Mouse (Mus musculus) heart, embryonic 14.5 days (tissue): ENCODE results near the gene Cars2. TPM values are rescaled to one million over a fixed set of nuclear protein-coding genes. Genes with fewer than 3 reads are reported as not detected.
"Not testable (repeated sequence)": the region's sequence is repeated elsewhere in the genome, so short reads cannot be mapped to it uniquely, and the experiment has no call there.

Experiments
- ATAC-seq: fragments of 200-750 bp; cut with Nextera tagmentation; 2 replicates; pipeline ENCODE4 v1.8.0; 2017; ENCODE audit warnings: low read depth, moderate TSS enrichment; ENCODE audit not compliant: insufficient number of reproducible peaks, insufficient read depth, low FRiP score
- H3K27ac ChIP-seq, 2 experiments: fragments of 200-500 bp in 1 of 2; fragments of 300-500 bp in 1 of 2; sonication (generic) in 1 of 2; replicated peaks in 1 of 2; 2 replicates each; pipeline ENCODE4 v1.5.1; 2012 to 2014; ENCODE audit warnings: low read depth in 2 of 2, low read length in 2 of 2, control low read depth in 1 of 2, mild to moderate bottlenecking in 1 of 2, mixed read lengths in 1 of 2; ENCODE audit not compliant: control insufficient read depth in 1 of 2, insufficient read depth in 1 of 2
- H3K27me3 ChIP-seq: fragments of 300-500 bp; sonication (generic); 2 replicates; pipeline ENCODE4 v1.6.1; 2014; ENCODE audit warnings: mild to moderate bottlenecking, low read length, control low read depth; ENCODE audit not compliant: control insufficient read depth, insufficient read depth
- H3K36me3 ChIP-seq: fragments of 300-500 bp; sonication (generic); 2 replicates; pipeline ENCODE4 v1.6.1; 2014; ENCODE audit warnings: mild to moderate bottlenecking, control low read depth, low read length, mixed read lengths; ENCODE audit not compliant: control insufficient read depth, insufficient read depth
- H3K4me1 ChIP-seq, 2 experiments: fragments of 200-500 bp in 1 of 2; fragments of 300-500 bp in 1 of 2; sonication (generic) in 1 of 2; 2 replicates each; pipeline ENCODE4 v1.6.1; 2012 to 2014; ENCODE audit warnings: low read length in 2 of 2, control low read depth in 1 of 2, mixed read lengths in 1 of 2; ENCODE audit not compliant: control insufficient read depth in 2 of 2, insufficient read depth in 2 of 2
- H3K4me2 ChIP-seq: fragments of 300-500 bp; sonication (generic); 2 replicates; pipeline ENCODE4 v1.6.1; 2014; ENCODE audit warnings: mild to moderate bottlenecking, low read length
- H3K4me3 ChIP-seq, 2 experiments: fragments of 200-500 bp in 1 of 2; fragments of 300-500 bp in 1 of 2; sonication (generic) in 1 of 2; 2 replicates each; pipeline ENCODE4 v1.5.1; 2012 to 2014; ENCODE audit warnings: low read length in 2 of 2, mild to moderate bottlenecking in 2 of 2, control low read depth in 1 of 2, low read depth in 1 of 2, moderate library complexity in 1 of 2; ENCODE audit not compliant: control insufficient read depth in 1 of 2, insufficient read depth in 1 of 2
- H3K9ac ChIP-seq: fragments of 300-500 bp; sonication (generic); 2 replicates; pipeline ENCODE4 v1.6.1; 2014; ENCODE audit warnings: mild to moderate bottlenecking, low read length
- H3K9me3 ChIP-seq: fragments of 300-500 bp; sonication (generic); 2 replicates; pipeline ENCODE4 v1.6.1; 2016; ENCODE audit warnings: low read length, control low read depth; ENCODE audit not compliant: control insufficient read depth
- WGBS: fragments of 180-500 bp; shearing (Covaris S2); extraction: QIAGEN DNeasy Blood & Tissue Kit; methylation state at CpG from one replicate; pipeline ENCODE4 v1.1.7; 2014; 5-methylcytosine and 5-hydroxymethylcytosine counted together
- polyA plus RNA-seq: library from polyadenylated mRNA; unstranded; fragments of >200 nt; fragmentation: Nextera tagmentation; extraction: Ambion mirVana; gene quantifications from 2 replicates; pipeline ENCODE4 v1.2.1, GENCODE M21; 2014

Gene Cars2
- polyA plus RNA-seq, 1 experiment from 2014 or later = 31.1 TPM

GRCm38 (mm10) chr8:11506802-11507201 lies 43.8 kb downstream of the Cars2 start:
- Histone ChIP-seq H3K4me1 (peaks cover 0 to 7% of the 10 kb centered on the region in 2 experiments; a peak in 1 of 4 replicates), H3K9ac (no peak overlapping the region), H3K36me3 (peaks cover 95% of the 10 kb centered on the region), H3K27ac (no peak overlapping the region), H3K9me3 (no peaks in the 10 kb centered on the region), H3K4me3 (no peak overlapping the region), H3K27me3 (no peaks in the 10 kb centered on the region), H3K4me2 (no peak overlapping the region)
- ATAC-seq = no peak
- 68% methylated on average over 6 of the region's 6 CpGs for WGBS

GRCm38 (mm10) chr8:11506074-11506473 lies 44.5 kb downstream of the Cars2 start:
- WGBS = 85% methylated on average over 14 of the region's 14 CpGs
- H3K27ac ChIP-seq = no peak overlapping the region
- ATAC-seq = no peak
- no peak overlapping the region for H3K9ac ChIP-seq
- peaks cover 93% of the 10 kb centered on the region for H3K36me3 ChIP-seq
- H3K27me3 ChIP-seq = no peaks in the 10 kb centered on the region
- peaks cover 0 to 2% of the 10 kb centered on the region in 2 experiments; a peak in 1 of 4 replicates for H3K4me1 ChIP-seq
- H3K9me3 ChIP-seq = no peaks in the 10 kb centered on the region
- H3K4me2 ChIP-seq = no peak overlapping the region
- no peak overlapping the region for H3K4me3 ChIP-seq

GRCm38 (mm10) chr8:11503476-11504232 lies 46.9 kb downstream of the Cars2 start:
- Histone ChIP-seq H3K36me3 (peaks cover 69% of the 10 kb centered on the region), H3K4me1 (peaks cover 0 to 2% of the 10 kb centered on the region in 2 experiments; a peak in 2 of 4 replicates), H3K4me3 (no peak overlapping the region), H3K27me3 (no peaks in the 10 kb centered on the region), H3K4me2 (no peak overlapping the region), H3K27ac (no peak overlapping the region), H3K9ac (no peak overlapping the region), H3K9me3 (no peaks in the 10 kb centered on the region)
- 83% methylated on average over 13 of the region's 13 CpGs for WGBS
- no peak for ATAC-seq

- Histone ChIP-seq H3K27ac (no peak overlapping the region), H3K4me1 (peaks cover 3 to 13% of the 10 kb centered on the region in 2 experiments; a peak in 3 of 4 replicates), H3K9ac (no peak overlapping the region), H3K4me2 (no peak overlapping the region), H3K4me3 (no peak overlapping the region), H3K9me3 (no peaks in the 10 kb centered on the region), H3K27me3 (no peaks in the 10 kb centered on the region), H3K36me3 (peaks cover 25% of the 10 kb centered on the region)
- ATAC-seq = no peak
- WGBS = 87% methylated on average over 4 of the region's 4 CpGs
Observed at GRCm38 (mm10) chr8:11498786-11499485, 51.6 kb downstream of the Cars2 start.

GRCm38 (mm10) chr8:11498281-11498680 lies 52.3 kb downstream of the Cars2 start:
- peaks cover 3 to 13% of the 10 kb centered on the region in 2 experiments; a peak in 3 of 4 replicates for H3K4me1 ChIP-seq
- H3K36me3 ChIP-seq = peaks cover 18% of the 10 kb centered on the region
- H3K4me2 ChIP-seq = peak overlapping the region; percentile 75
- H3K27ac ChIP-seq = no peak overlapping the region
- WGBS = 69% methylated on average over 12 of the region's 12 CpGs
- no peaks in the 10 kb centered on the region for H3K27me3 ChIP-seq
- H3K4me3 ChIP-seq = peak overlapping the region in 1 of 2 experiments; percentile 84; a peak in 2 of 4 replicates
- no peak for ATAC-seq
- no peaks in the 10 kb centered on the region for H3K9me3 ChIP-seq
- peak overlapping the region; percentile 92; the same call in 1 of the 2 replicates for H3K9ac ChIP-seq

- Histone ChIP-seq H3K9me3 (no peaks in the 10 kb centered on the region), H3K9ac (peak within 1 kb of the TSS; percentile 92), H3K27ac (0 out of 4 replicates have a peak within 1 kb of the TSS, but pooled peaks of 1 of the 2 experiments have one; percentile 48), H3K36me3 (peaks cover 8% of the 10 kb centered on the region; the same call in 1 of the 2 replicates), H3K4me3 (peak within 1 kb of the TSS; percentile 78 to 84), H3K4me2 (peak within 1 kb of the TSS; percentile 75), H3K4me1 (peaks cover 3 to 13% of the 10 kb centered on the region in 2 experiments; a peak in 3 of 4 replicates), H3K27me3 (no peaks in the 10 kb centered on the region)
- peak; percentile 94 for ATAC-seq
- 4% methylated on average over 73 of the region's 73 CpGs for WGBS
Observed at GRCm38 (mm10) chr8:11497017-11497990, 53.3 kb downstream of the Cars2 start, which contains the start of gene Naxd. Gene Naxd, plus strand, starts transcription at chr8:11497506.

GRCm38 (mm10) chr8:11492340-11492739 lies 58.2 kb downstream of the Cars2 start:
- peaks cover 10% of the 10 kb centered on the region for H3K27me3 ChIP-seq
- not testable (repeated sequence) for H3K4me3 ChIP-seq, ATAC-seq, H3K9ac ChIP-seq, H3K27ac ChIP-seq, H3K36me3 ChIP-seq, H3K4me2 ChIP-seq, H3K9me3 ChIP-seq, H3K4me1 ChIP-seq
- 71% methylated on average over 2 of the region's 2 CpGs for WGBS
